Mouse (Mus musculus) embryonic fibroblast, embryonic 13.5 days (primary cell): ENCODE measurements around the gene Pbx4. TPM values are rescaled to one million over a fixed set of nuclear protein-coding genes. Genes with fewer than 3 reads are reported as not detected.

Source experiments
- H3K27ac ChIP-seq: 2 replicates; pipeline ENCODE4 v1.5.1; 2012; ENCODE audit warnings: low read length, control low read depth, inconsistent platforms; ENCODE audit not compliant: insufficient read depth
- H3K4me1 ChIP-seq: 2 replicates; pipeline ENCODE4 v1.6.1; 2011; ENCODE audit warnings: low read length; ENCODE audit not compliant: control insufficient read depth, insufficient read depth
- H3K4me3 ChIP-seq: 2 replicates; pipeline ENCODE4 v1.5.1; 2011; ENCODE audit warnings: mild to moderate bottlenecking, control low read depth, low read length; ENCODE audit not compliant: insufficient read depth
- CTCF ChIP-seq: IDR thresholded peaks from 2 replicates; pipeline ENCODE4 v1.5.1; 2011; ENCODE audit warnings: mild to moderate bottlenecking, control low read depth, low read length, moderate library complexity, borderline replicate concordance; ENCODE audit not compliant: insufficient read depth
- POLR2A ChIP-seq: IDR thresholded peaks from 2 replicates; pipeline ENCODE4 v1.6.1; 2011; ENCODE audit warnings: low read depth, mild to moderate bottlenecking, control low read depth, low read length, moderate library complexity
- polyA plus RNA-seq: library from polyadenylated mRNA; stranded (reverse); fragments of >200 nt; gene quantifications from 2 replicates; pipeline ENCODE4 v1.2.4, GENCODE M21; 2011; ENCODE audit warnings: low read depth; ENCODE audit not compliant: missing spikeins, insufficient read length

Gene Pbx4
- polyA plus RNA-seq, 1 experiment, result 3.6 TPM

- Histone ChIP-seq H3K27ac (no peak overlapping the region), H3K4me3 (no peak overlapping the region), H3K4me1 (no peaks in the 10 kb centered on the region)
- TF ChIP-seq CTCF, result no peak
- TF ChIP-seq POLR2A, result no peak
Observed at GRCm38 (mm10) chr8:69894836-69895332, 62.6 kb downstream of the Pbx4 start.

DNA sequence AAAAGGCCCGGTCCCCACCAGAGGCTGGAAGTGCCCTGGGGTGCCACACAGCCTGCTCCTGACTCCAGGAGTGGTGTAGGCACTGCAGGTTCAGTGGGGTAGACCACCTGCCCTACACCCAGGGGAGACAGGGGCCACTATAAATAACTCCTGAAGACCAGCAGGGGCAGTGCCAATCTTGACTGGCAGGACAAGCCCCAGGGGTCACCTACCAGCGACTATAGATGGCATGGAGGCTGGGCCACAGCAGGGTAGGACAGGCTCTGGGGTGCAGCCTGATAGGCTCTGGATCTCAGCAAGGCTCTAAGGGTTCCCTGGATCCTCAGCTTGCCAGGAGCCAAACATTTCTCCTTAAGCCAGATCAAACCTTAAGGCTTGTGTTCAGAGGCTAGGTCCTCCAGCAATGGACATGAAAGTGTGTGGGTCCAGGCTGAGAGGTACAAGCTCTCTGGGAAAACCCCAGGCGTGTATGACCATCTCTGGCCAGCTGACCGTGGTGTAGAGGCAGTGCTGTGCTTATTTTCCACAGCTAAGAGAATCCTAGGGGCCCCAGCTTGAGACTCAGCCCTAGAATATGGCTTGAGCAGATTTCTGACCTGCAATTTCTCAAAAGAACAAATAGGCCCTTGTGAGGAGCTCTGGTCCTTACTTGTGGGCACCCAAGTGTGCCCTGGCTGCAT, 63.6 kb downstream of the Pbx4 start:
- no peak for TF ChIP-seq CTCF
- no peak for TF ChIP-seq POLR2A

DNA sequence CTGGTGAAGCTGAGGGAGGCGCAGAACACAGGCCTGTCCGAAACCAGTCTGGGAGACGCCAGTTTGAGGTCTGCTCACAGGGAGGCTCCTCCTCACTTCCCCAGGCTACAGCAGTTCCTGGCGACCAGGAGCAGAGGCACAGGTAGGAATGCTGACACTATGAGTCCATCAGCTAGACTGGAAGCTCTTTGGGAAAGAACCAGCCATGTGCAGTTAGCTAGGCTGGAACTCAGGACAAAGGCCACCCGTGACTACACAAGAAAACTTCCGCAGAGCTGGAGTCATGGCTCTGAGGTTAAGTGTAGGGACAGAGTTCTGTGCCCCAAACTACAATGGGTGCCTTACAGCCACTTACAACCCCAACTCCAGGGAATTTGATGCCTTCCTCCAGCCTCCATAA, 65.6 kb downstream of the Pbx4 start:
- peaks cover 3% of the 10 kb centered on the region; the same call in 1 of the 2 replicates for H3K4me1 ChIP-seq
- H3K27ac ChIP-seq, result no peak overlapping the region
- H3K4me3 ChIP-seq, result no peak overlapping the region
- TF ChIP-seq CTCF, result no peak
- TF ChIP-seq POLR2A, result no peak

More for the DNA sequence above, 63.6 kb downstream of the Pbx4 start:
- Histone ChIP-seq H3K4me3 (no peak overlapping the region), H3K27ac (no peak overlapping the region), H3K4me1 (peaks cover 3% of the 10 kb centered on the region; the same call in 1 of the 2 replicates)

- H3K4me1 ChIP-seq, result peaks cover 3% of the 10 kb centered on the region; the same call in 1 of the 2 replicates
- no peak overlapping the region for H3K4me3 ChIP-seq
- TF ChIP-seq POLR2A (no peak), CTCF (no peak)
- no peak overlapping the region for H3K27ac ChIP-seq
Observed at GRCm38 (mm10) chr8:69899876-69900275, 67.6 kb downstream of the Pbx4 start.

DNA sequence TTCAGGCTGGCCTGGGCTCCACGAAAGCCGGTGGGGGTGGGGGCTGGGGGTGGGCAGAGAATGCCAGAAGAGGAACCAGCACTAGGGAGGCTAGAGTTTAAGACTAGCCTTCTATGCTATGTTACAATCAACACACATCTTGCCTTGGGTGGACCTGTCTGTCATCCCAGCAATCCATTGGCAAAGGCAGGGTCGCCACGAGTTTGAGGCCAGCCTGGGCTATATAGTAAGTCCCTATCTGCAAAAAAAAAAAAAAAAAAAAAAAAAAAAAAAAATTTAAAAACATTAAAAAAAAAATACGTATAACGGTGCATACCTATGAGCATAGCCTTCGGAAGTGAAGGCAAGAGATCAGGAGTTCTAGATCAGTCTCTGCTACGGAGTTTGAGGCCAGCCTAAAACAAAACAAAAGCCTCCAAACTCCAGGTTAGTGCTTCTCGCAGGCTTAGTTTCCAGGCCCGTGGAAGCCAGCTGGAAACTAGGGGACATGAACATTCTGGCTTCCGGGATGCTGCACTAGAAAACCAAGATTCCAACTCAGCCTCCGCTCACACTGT, 68.7 kb downstream of the Pbx4 start:
- peaks cover 3% of the 10 kb centered on the region for H3K4me1 ChIP-seq
- H3K27ac ChIP-seq, result peak overlapping the region; percentile 58
- peak overlapping the region; percentile 68 for H3K4me3 ChIP-seq
- TF ChIP-seq CTCF, result no peak

- H3K4me1 ChIP-seq, result peaks cover 10% of the 10 kb centered on the region
- peak overlapping the region; percentile 68 for H3K4me3 ChIP-seq
- TF ChIP-seq CTCF (no peak), POLR2A (peak; percentile 74)
- peak overlapping the region; percentile 63 for H3K27ac ChIP-seq
Observed at GRCm38 (mm10) chr8:69901484-69902162, 69.3 kb downstream of the Pbx4 start.

DNA sequence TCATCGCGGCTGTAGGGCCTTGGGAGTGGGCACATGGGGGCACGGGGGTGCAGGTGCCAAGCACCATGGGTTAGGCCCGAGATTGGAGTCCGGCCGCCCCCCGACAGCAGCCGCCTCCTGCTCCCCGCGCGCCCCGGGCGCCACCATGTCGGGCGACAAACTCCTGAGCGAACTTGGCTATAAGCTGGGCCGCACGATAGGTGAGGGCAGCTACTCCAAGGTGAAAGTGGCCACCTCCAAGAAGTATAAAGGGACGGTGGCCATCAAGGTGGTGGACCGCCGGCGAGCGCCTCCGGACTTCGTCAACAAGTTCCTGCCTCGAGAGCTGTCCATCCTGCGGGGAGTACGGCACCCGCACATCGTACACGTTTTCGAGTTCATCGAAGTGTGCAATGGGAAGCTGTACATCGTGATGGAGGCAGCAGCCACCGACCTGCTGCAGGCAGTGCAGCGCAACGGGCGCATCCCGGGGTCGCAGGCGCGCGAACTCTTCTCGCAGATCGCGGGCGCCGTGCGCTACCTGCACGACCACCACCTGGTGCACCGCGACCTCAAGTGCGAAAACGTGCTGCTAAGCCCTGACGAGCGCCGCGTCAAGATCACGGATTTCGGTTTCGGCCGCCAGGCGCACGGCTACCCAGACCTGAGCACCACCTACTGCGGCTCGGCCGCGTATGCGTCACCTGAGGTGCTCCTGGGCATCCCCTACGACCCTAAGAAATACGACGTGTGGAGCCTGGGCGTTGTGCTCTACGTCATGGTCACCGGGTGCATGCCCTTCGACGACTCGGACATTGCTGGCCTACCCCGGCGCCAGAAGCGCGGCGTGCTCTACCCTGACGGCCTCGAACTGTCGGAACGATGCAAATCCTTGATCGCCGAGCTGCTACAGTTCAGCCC, 70.1 kb downstream of the Pbx4 start, which contains the start of the genes Tssk6, Ndufa13 and Yjefn3:
Tssk6 (plus strand) TSS at position 22 of the 900 bp plus-strand sequence.
Ndufa13 (minus strand) TSS at position 396 of the 900 bp plus-strand sequence.
Yjefn3 (minus strand) TSS at position 550 of the 900 bp plus-strand sequence.
- Histone ChIP-seq H3K27ac (peak within 1 kb of the TSS; percentile 63), H3K4me3 (peak within 1 kb of the TSS; percentile 68), H3K4me1 (peaks cover 16% of the 10 kb centered on the region)
- no peak; the same call in none of the 2 replicates for TF ChIP-seq POLR2A
- no peak for TF ChIP-seq CTCF

DNA sequence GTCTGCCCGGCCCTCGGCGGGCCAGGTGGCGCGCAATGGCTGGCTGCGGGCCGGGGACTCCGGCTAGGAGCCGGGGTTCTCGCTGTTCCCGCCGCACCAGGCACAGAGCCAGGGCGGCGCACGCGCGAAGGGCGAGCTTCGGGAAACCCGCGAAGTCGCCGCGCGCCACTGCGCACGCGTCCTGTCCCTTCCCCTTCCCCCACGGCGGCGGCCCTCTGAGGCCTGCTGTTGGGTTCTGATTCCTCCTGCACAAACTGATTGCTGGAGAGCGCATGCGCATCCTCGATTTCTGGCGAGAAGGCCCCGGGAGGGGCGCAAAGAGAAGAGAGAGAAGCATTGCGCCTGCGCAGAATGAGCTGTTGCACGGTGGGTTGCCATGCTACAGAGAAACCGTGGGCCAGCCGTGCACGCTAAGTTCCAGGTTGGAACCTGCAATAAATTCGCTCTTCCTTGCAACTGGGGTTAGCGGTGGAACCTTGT, 70.8 kb downstream of the Pbx4 start:
- TF ChIP-seq CTCF (no peak), POLR2A (peak; percentile 74)
- Histone ChIP-seq H3K27ac (peak overlapping the region; percentile 23), H3K4me3 (peak overlapping the region; percentile 18), H3K4me1 (peaks cover 21% of the 10 kb centered on the region)

GRCm38 (mm10) chr8:69904096-69904495, 71.8 kb downstream of the Pbx4 start:
- Histone ChIP-seq H3K4me3 (no peak overlapping the region), H3K27ac (no peak overlapping the region)
- TF ChIP-seq POLR2A (no peak), CTCF (no peak)

More at GRCm38 (mm10) chr8:69904096-69904495, 71.8 kb downstream of the Pbx4 start:
- H3K4me1 ChIP-seq, result peaks cover 21% of the 10 kb centered on the region
